Mouse (Mus musculus) cerebellum, adult 2 months (tissue): Measurements from ENCODE around the gene Abca13.
"Not testable (repeated sequence)": the region's sequence is repeated elsewhere in the genome, so short reads cannot be mapped to it uniquely, and the experiment has no call there.

ENCODE experiments used
- CTCF ChIP-seq: fragments of 200-500 bp; IDR thresholded peaks from 2 replicates; pipeline ENCODE4 v1.5.1; 2011; ENCODE audit warnings: low read depth, mild to moderate bottlenecking, control low read depth, low read length, moderate library complexity, borderline replicate concordance; ENCODE audit not compliant: insufficient read depth
- POLR2A ChIP-seq: fragments of 200-500 bp; IDR thresholded peaks from 2 replicates; pipeline ENCODE4 v1.6.1; 2011; ENCODE audit warnings: low read length, control low read depth, borderline replicate concordance; ENCODE audit not compliant: insufficient read depth

- TF ChIP-seq CTCF, POLR2A: not testable (repeated sequence)
Measured at GRCm38 (mm10) chr11:9514966-9515365, 323.2 kb downstream of the Abca13 start.
